Mouse (Mus musculus): ENCODE measurements around the gene Ergic1. TPM values are rescaled to one million over a fixed set of nuclear protein-coding genes. Genes with fewer than 3 reads are reported as not detected.

The Ergic1 gene
- polyA plus RNA-seq, 1 experiment from 2014 or later, result 134 TPM

- WGBS, result 88% methylated on average over 4 of the region's 4 CpGs
- H3K9me3 ChIP-seq (replicated peaks; ENCODE audit: control insufficient read depth, low read length), result no peaks in the 10 kb centered on the region
- no peaks in the 10 kb centered on the region for H3K27me3 ChIP-seq (replicated peaks; ENCODE audit: control insufficient read depth, insufficient read depth, low read length)
- no peak overlapping the region for H3K4me2 ChIP-seq (ENCODE audit: low read length)
- DNase-seq (ENCODE audit: low spot score), result no peak
- H3K4me1 ChIP-seq (ENCODE audit: control insufficient read depth, insufficient read depth, low read length), result no peaks in the 10 kb centered on the region
- no peak overlapping the region for H3K27ac ChIP-seq (ENCODE audit: low read depth, low read length)
- no peak for ATAC-seq
- H3K4me3 ChIP-seq (ENCODE audit: low read depth, low read length), result no peak overlapping the region
- no peak overlapping the region for H3K9ac ChIP-seq (ENCODE audit: low read length)
- H3K36me3 ChIP-seq (ENCODE audit: control insufficient read depth, insufficient read depth, low read length), result peaks cover 40% of the 10 kb centered on the region
These were observed 141.3 kb downstream of the Ergic1 start for GRCm38 (mm10) chr17:26702621-26703020.

- no peak overlapping the region for H3K27ac ChIP-seq (ENCODE audit: low read depth, low read length)
- 90% methylated on average over 4 of the region's 4 CpGs for WGBS
- H3K4me3 ChIP-seq (ENCODE audit: low read depth, low read length), result no peak overlapping the region
- no peaks in the 10 kb centered on the region for H3K9me3 ChIP-seq (replicated peaks; ENCODE audit: control insufficient read depth, low read length)
- no peaks in the 10 kb centered on the region for H3K4me1 ChIP-seq (ENCODE audit: control insufficient read depth, insufficient read depth, low read length)
- DNase-seq (ENCODE audit: low spot score) (no peak), ATAC-seq (no peak)
- no peak overlapping the region for H3K4me2 ChIP-seq (ENCODE audit: low read length)
- no peak overlapping the region for H3K9ac ChIP-seq (ENCODE audit: low read length)
- H3K36me3 ChIP-seq (ENCODE audit: control insufficient read depth, insufficient read depth, low read length), result peaks cover 30% of the 10 kb centered on the region
- H3K27me3 ChIP-seq (replicated peaks; ENCODE audit: control insufficient read depth, insufficient read depth, low read length), result no peaks in the 10 kb centered on the region
These were observed 142.4 kb downstream of the Ergic1 start for GRCm38 (mm10) chr17:26703671-26704070.

GRCm38 (mm10) chr17:26705463-26706359 is 144.4 kb downstream of the Ergic1 start:
- DNase-seq (ENCODE audit: low spot score) (no peak), ATAC-seq (no peak)
- H3K4me3 ChIP-seq (ENCODE audit: low read depth, low read length), result no peak overlapping the region
- H3K4me1 ChIP-seq (ENCODE audit: control insufficient read depth, insufficient read depth, low read length), result no peaks in the 10 kb centered on the region; the same call in 1 of the 2 replicates
- no peak overlapping the region for H3K27ac ChIP-seq (ENCODE audit: low read depth, low read length)
- no peak overlapping the region for H3K4me2 ChIP-seq (ENCODE audit: low read length)
- H3K36me3 ChIP-seq (ENCODE audit: control insufficient read depth, insufficient read depth, low read length), result peaks cover 11% of the 10 kb centered on the region
- no peaks in the 10 kb centered on the region for H3K9me3 ChIP-seq (replicated peaks; ENCODE audit: control insufficient read depth, low read length)
- 75% methylated on average over 11 of the region's 11 CpGs for WGBS
- H3K27me3 ChIP-seq (replicated peaks; ENCODE audit: control insufficient read depth, insufficient read depth, low read length), result no peaks in the 10 kb centered on the region
- no peak overlapping the region for H3K9ac ChIP-seq (ENCODE audit: low read length)

Small RNA genes within 50 kb of the gene (microRNA-seq; reads per million reads assigned to microRNA genes)
- not detected for gene Gm22420

Other genes starting within 250 kb of the Ergic1 start
- 2.0 and 3.2 TPM in 2 replicates for gene Neurl1b, start 146.7 kb upstream of the Ergic1 start, polyA plus RNA-seq (2014; fragmentation: Nextera tagmentation; extraction: Ambion mirVana)
- 58.4 and 66.0 TPM in 2 replicates for gene Dusp1, start 639 bp downstream of the Ergic1 start, polyA plus RNA-seq (2014; fragmentation: Nextera tagmentation; extraction: Ambion mirVana)
- gene Atp6v0e, start 101.7 kb downstream of the Ergic1 start, polyA plus RNA-seq (2014; fragmentation: Nextera tagmentation; extraction: Ambion mirVana), result 154 and 185 TPM in 2 replicates
- 10.0 and 12.8 TPM in 2 replicates for gene Crebrf, start 154.2 kb downstream of the Ergic1 start, polyA plus RNA-seq (2014; fragmentation: Nextera tagmentation; extraction: Ambion mirVana)
- gene Bnip1, start 219.6 kb downstream of the Ergic1 start, polyA plus RNA-seq (2014; fragmentation: Nextera tagmentation; extraction: Ambion mirVana), result 44.0 and 48.2 TPM in 2 replicates